Mouse (Mus musculus) ES-Bruce4 (cell line): ENCODE data around the gene Arl3.

ENCODE experiments used
- CTCF ChIP-seq: IDR thresholded peaks from one replicate; pipeline ENCODE4 v1.8.1; 2011; ENCODE audit warnings: low read depth, low read length
- EP300 ChIP-seq: IDR thresholded peaks from 2 replicates; pipeline ENCODE4 v1.6.1; 2011; ENCODE audit warnings: low read depth, low read length; ENCODE audit not compliant: insufficient read depth
- POLR2A ChIP-seq: IDR thresholded peaks from one replicate; pipeline ENCODE4 v1.8.1; 2011; ENCODE audit warnings: low read length; ENCODE audit not compliant: insufficient read depth

- TF ChIP-seq POLR2A (no peak), EP300 (no peak), CTCF (no peak)
These were observed 90.0 kb downstream of the Arl3 start for GRCm38 (mm10) chr19:46482896-46483516.
